8 mouse cellular contexts compared by ENCODE assay signal in the genomic region with DNA sequence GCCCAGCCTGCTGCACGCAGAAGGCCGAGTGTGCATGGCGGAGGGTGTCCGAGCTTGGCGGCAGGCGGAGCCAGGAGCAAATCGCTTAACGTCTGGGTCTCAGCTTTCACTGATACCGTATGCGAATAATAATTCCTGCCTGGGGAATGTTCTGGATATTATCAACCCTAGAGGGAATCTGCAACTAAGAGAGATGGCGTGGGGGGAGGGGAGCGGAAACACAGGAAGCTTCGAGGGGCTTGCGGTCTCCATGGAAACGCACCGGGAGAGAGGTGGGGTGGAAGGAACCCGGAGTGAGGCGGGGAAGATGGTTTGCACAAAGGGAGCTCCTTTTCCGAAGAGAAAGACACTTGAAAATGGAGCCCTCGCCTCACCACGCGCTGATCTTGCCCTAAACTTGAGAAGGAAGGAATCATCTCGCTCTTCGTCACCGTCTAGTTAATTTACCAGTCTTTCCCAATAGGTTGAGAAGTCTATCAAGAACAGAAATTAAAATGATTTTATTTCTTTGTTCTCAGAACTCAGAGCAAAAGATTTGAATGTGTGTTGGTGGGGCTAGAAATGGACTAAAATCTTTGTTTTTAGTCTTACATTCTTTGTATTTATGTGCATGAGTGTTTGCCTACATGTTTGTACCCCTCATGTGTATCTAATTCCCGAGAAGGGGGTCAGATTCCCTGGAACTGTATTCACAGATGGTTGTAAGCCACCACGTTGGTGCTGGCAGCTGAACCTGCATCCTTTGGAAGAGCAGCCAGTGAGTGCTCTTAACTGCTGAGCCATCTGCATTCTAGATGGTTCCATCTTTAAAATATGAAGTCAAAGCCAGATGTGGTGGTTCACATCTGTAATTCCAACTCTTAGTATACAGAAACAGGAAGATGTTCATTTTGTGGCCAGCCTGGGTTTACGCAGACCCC. TPM values are rescaled to one million over a fixed set of nuclear protein-coding genes. Genes with fewer than 3 reads are reported as not detected.
A peak's percentile ranks its signal among the peaks of the same experiment; 100 is the strongest.
DNase-seq lines count a peak whose midpoint lies in the region; ATAC-seq and TF ChIP-seq lines count a peak whose summit lies in the region.

No protein-coding gene starts in this region.

- H3K9me3 ChIP-seq in liver, postnatal 0 days (ENCODE audit: low read length): no peaks in the 10 kb centered on the region

- H3K4me1 ChIP-seq in liver, postnatal 0 days (ENCODE audit: insufficient read depth): peaks cover 21% of the 10 kb centered on the region

- no peak for ATAC-seq in liver, postnatal 0 days

- no peak overlapping the region for H3K9ac ChIP-seq in liver, postnatal 0 days (replicated peaks)

- H3K36me3 ChIP-seq in liver, postnatal 0 days (replicated peaks; ENCODE audit: insufficient read depth, low read length): no peaks in the 10 kb centered on the region

- H3K27ac ChIP-seq in liver, postnatal 0 days (ENCODE audit: low read depth): no peak overlapping the region

- 0 out of 2 replicates have a peak overlapping the region, but pooled peaks have one; percentile 2 for H3K4me3 ChIP-seq in liver, postnatal 0 days (ENCODE audit: low read depth, low read length)

- DNase-seq in cerebellum, postnatal 14 days: peak; percentile 78 to 87
- DNase-seq in cerebellum, adult 9-11 months: no peak
- DNase-seq in embryo, embryonic 10.5 days (ENCODE audit: low spot score): peak; percentile 97
- peak; percentile 38 to 53 for DNase-seq in heart, adult 9 months (ENCODE audit: low spot score in 2 of 2)
- peak; percentile 28 to 66 for DNase-seq in kidney, postnatal 36 days
- peak; percentile 46 for DNase-seq in liver, postnatal 0 days
- DNase-seq in ovary, postnatal 36 days (ENCODE audit: low spot score): peak; percentile 64
- DNase-seq in spleen, adult 12 weeks (ENCODE audit: low spot score): no peak

- TF ChIP-seq EP300 in liver, postnatal 0 days (IDR thresholded peaks at IDR 0.05; ENCODE audit: low read depth): no peak

- 21% methylated on average over 28 of the region's 28 CpGs for WGBS in liver, postnatal 0 days (ENCODE audit: insufficient replicate concordance)

- H3K27me3 ChIP-seq in liver, postnatal 0 days (ENCODE audit: insufficient read depth, low read length): no peaks in the 10 kb centered on the region

- no peak for TF ChIP-seq CTCF in liver, postnatal 0 days (IDR thresholded peaks at IDR 0.05; ENCODE audit: low read depth)

- H3K4me2 ChIP-seq in liver, postnatal 0 days (ENCODE audit: low read depth, low read length): peak overlapping the region; percentile 52

RNA-seq across cellular contexts. Expression of gene Shisal2a, which starts 22.8 kb away (rescaled TPM):
- polyA plus RNA-seq in liver, postnatal 0 days (2015; fragmentation: Nextera tagmentation; extraction: Ambion mirVana): 0.26 and 0.52 TPM in 2 replicates

RNA-seq across cellular contexts. Expression of gene Coa7, which starts 32.5 kb away (rescaled TPM):
- polyA plus RNA-seq in liver, postnatal 0 days (2015; fragmentation: Nextera tagmentation; extraction: Ambion mirVana): 62.2 and 64.9 TPM in 2 replicates

RNA-seq across cellular contexts. Expression of gene Gpx7, which starts 46.4 kb away (rescaled TPM):
- 14.5 and 15.6 TPM in 2 replicates for polyA plus RNA-seq in liver, postnatal 0 days (2015; fragmentation: Nextera tagmentation; extraction: Ambion mirVana)

RNA-seq across cellular contexts. Expression of gene Zyg11b, which starts 59.5 kb away (rescaled TPM):
- 2.5 and 2.6 TPM in 2 replicates for polyA plus RNA-seq in liver, postnatal 0 days (2015; fragmentation: Nextera tagmentation; extraction: Ambion mirVana)

Comparison
In these comparisons a context has a peak if more than half of its experiments do, and no peak if none do; other contexts are left out.
1. DNase-seq: peak in cerebellum, postnatal 14 days (2 of 2), embryo, embryonic 10.5 days (single experiment), heart, adult 9 months (2 of 2), kidney, postnatal 36 days (2 of 2), liver, postnatal 0 days (single experiment) and ovary, postnatal 36 days (single experiment); none in cerebellum, adult 9-11 months (single experiment) and spleen, adult 12 weeks (single experiment).